In the genomic region with DNA sequence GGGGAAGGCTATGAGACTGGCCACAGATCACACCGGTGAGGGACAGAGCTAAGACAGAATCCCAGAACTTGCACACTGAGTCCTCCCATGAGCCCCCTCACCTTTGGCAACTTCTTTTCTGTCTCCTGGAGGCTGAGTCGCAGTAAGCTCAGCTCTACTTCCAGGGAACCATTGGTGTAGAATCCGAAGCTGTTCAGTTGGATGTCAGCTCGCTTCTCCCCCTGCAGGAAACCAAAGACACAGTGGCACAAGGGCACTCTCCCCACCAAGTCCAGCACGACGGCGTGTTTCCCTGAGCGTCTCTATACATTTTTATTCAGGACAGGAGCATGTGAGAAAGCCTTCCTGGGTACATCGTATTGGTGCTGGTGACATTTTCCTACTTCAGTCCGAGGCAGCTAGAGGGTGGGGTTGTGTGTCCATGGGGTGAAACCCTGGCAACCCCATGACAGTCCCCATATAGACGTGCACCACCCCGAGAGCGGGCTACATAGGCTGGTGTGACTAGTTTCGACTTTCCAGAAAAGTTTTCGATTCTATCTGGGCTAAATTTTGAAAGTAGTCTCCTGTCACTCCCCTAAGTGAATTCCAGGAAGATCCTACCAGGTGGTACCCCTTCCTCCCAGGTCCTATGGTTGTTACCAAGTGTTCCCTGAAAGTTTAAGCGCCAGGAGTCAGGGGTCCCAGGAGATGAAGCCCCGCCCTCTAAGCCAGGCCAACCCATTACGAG, we compare ENCODE assay signal across 8 mouse cellular contexts. TPM values are rescaled to one million over a fixed set of nuclear protein-coding genes. Genes with fewer than 3 reads are reported as not detected.
DNase-seq lines count a peak whose midpoint lies in the region; ATAC-seq lines count a peak whose summit lies in the region.

No protein-coding gene starts in this region.

- H3K9me3 ChIP-seq in heart, embryonic 11.5 days (replicated peaks; ENCODE audit: control insufficient read depth, low read length): no peaks in the 10 kb centered on the region
- H3K9me3 ChIP-seq in neural tube, embryonic 12.5 days: no peaks in the 10 kb centered on the region

- peak overlapping the region; percentile 81 for H3K9ac ChIP-seq in heart, embryonic 11.5 days (ENCODE audit: low read depth, low read length)
- peak overlapping the region; percentile 70 for H3K9ac ChIP-seq in neural tube, embryonic 12.5 days

- no peaks in the 10 kb centered on the region for H3K27me3 ChIP-seq in heart, embryonic 11.5 days (ENCODE audit: control insufficient read depth, insufficient read depth, low read length)
- H3K27me3 ChIP-seq in neural tube, embryonic 12.5 days (replicated peaks): no peaks in the 10 kb centered on the region

- peak overlapping the region; percentile 86 for H3K27ac ChIP-seq in heart, embryonic 11.5 days (ENCODE audit: low read depth, low read length)
- H3K27ac ChIP-seq in neural tube, embryonic 12.5 days: peak overlapping the region; percentile 92

- ATAC-seq in heart, embryonic 11.5 days (replicated peaks; ENCODE audit: insufficient number of reproducible peaks, low FRiP score, low TSS enrichment): no peak
- ATAC-seq in neural tube, embryonic 12.5 days (ENCODE audit: low FRiP score, low read depth): peak; percentile 0

- peaks cover 10% of the 10 kb centered on the region for H3K4me1 ChIP-seq in heart, embryonic 11.5 days (ENCODE audit: control insufficient read depth, insufficient read depth, low read length)
- H3K4me1 ChIP-seq in neural tube, embryonic 12.5 days: peaks cover 31% of the 10 kb centered on the region

- peak overlapping the region; percentile 74 for H3K4me2 ChIP-seq in heart, embryonic 11.5 days
- peak overlapping the region; percentile 77 for H3K4me2 ChIP-seq in neural tube, embryonic 12.5 days (replicated peaks)

- H3K36me3 ChIP-seq in heart, embryonic 11.5 days (ENCODE audit: control insufficient read depth, insufficient read depth, low read length): no peaks in the 10 kb centered on the region
- peaks cover 17% of the 10 kb centered on the region for H3K36me3 ChIP-seq in neural tube, embryonic 12.5 days

- WGBS in heart, embryonic 11.5 days (ENCODE audit: insufficient replicate concordance): 5% methylated on average over 18 of the region's 18 CpGs
- 4% methylated on average over 18 of the region's 18 CpGs for WGBS in neural tube, embryonic 12.5 days

- no peak for DNase-seq in heart, adult 8-10 months (ENCODE audit: low spot score)
- peak; percentile 54 for DNase-seq in 416B (ENCODE audit: low read depth)
- peak; percentile 89 for DNase-seq in embryo, embryonic 10.5 days (ENCODE audit: low spot score)
- DNase-seq in kidney, postnatal 14 days: peak; percentile 27
- DNase-seq in adrenal gland, adult 2 months: no peak
- no peak for DNase-seq in ovary, postnatal 14 days (ENCODE audit: low spot score)

- H3K4me3 ChIP-seq in heart, embryonic 11.5 days (ENCODE audit: low read depth, low read length): peak overlapping the region; percentile 64
- H3K4me3 ChIP-seq in neural tube, embryonic 12.5 days: peak overlapping the region; percentile 57

RNA-seq across cellular contexts. Expression of gene Gpr108, which starts 1.4 kb away (rescaled TPM):
- polyA plus RNA-seq in heart, embryonic 11.5 days (2014; fragmentation: Nextera tagmentation; extraction: Ambion mirVana): 24.0 and 24.7 TPM in 2 replicates
- total RNA-seq in heart, adult 8-10 months (2022): 10 to 100 TPM; 29.1 to 35.0 (median 31.0) TPM
- 24.2 and 24.3 TPM in 2 replicates for polyA plus RNA-seq in neural tube, embryonic 12.5 days (2016; fragmentation: Nextera tagmentation; extraction: Ambion mirVana)
- total RNA-seq in adrenal gland, adult 2 months (2021): 10 to 100 TPM; 85.1 to 89.5 TPM
- 79.7 and 82.5 TPM in 2 replicates for polyA plus RNA-seq in adrenal gland, adult 2 months (2012; rRNA removed)

RNA-seq across cellular contexts. Expression of gene Trip10, which starts 2.4 kb away (rescaled TPM):
- polyA plus RNA-seq in heart, embryonic 11.5 days (2014; fragmentation: Nextera tagmentation; extraction: Ambion mirVana): 35.1 and 36.9 TPM in 2 replicates
- 100 to 1,000 TPM; 117 to 154 (median 134) TPM for total RNA-seq in heart, adult 8-10 months (2022)
- polyA plus RNA-seq in neural tube, embryonic 12.5 days (2016; fragmentation: Nextera tagmentation; extraction: Ambion mirVana): 19.7 and 20.6 TPM in 2 replicates
- total RNA-seq in adrenal gland, adult 2 months (2021): 10 to 100 TPM; 44.5 to 51.5 TPM
- polyA plus RNA-seq in adrenal gland, adult 2 months (2012; rRNA removed): 25.2 and 28.2 TPM in 2 replicates

RNA-seq across cellular contexts. Expression of gene C3, which starts 18.9 kb away (rescaled TPM):
- polyA plus RNA-seq in heart, embryonic 11.5 days (2014; fragmentation: Nextera tagmentation; extraction: Ambion mirVana): 1.3 and 1.6 TPM in 2 replicates
- 100 to 1,000 TPM in 2 of 4 experiments, 10 to 100 TPM in 2; 65.8 to 155 (median 120) TPM for total RNA-seq in heart, adult 8-10 months (2022)
- 0.68 and 0.97 TPM in 2 replicates for polyA plus RNA-seq in neural tube, embryonic 12.5 days (2016; fragmentation: Nextera tagmentation; extraction: Ambion mirVana)
- 1,000 to 10,000 TPM in 1 of 2 experiments, 100 to 1,000 TPM in 1; 382 to 3,178 TPM for total RNA-seq in adrenal gland, adult 2 months (2021)
- 222 and 767 TPM in 2 replicates for polyA plus RNA-seq in adrenal gland, adult 2 months (2012; rRNA removed)

RNA-seq across cellular contexts. Expression of gene Vav1, which starts 32.1 kb away (rescaled TPM):
- 1.7 and 2.2 TPM in 2 replicates for polyA plus RNA-seq in heart, embryonic 11.5 days (2014; fragmentation: Nextera tagmentation; extraction: Ambion mirVana)
- 1 to 10 TPM; 1.1 to 1.9 (median 1.4) TPM for total RNA-seq in heart, adult 8-10 months (2022)
- polyA plus RNA-seq in neural tube, embryonic 12.5 days (2016; fragmentation: Nextera tagmentation; extraction: Ambion mirVana): 1.8 and 2.0 TPM in 2 replicates
- 1 to 10 TPM; 2.0 to 4.3 TPM for total RNA-seq in adrenal gland, adult 2 months (2021)
- 1.1 and 1.3 TPM in 2 replicates for polyA plus RNA-seq in adrenal gland, adult 2 months (2012; rRNA removed)

RNA-seq across cellular contexts. Expression of gene Tnfsf14, which starts 52.9 kb away (rescaled TPM):
- 0.27 and 0.46 TPM in 2 replicates for polyA plus RNA-seq in heart, embryonic 11.5 days (2014; fragmentation: Nextera tagmentation; extraction: Ambion mirVana)
- under 1 TPM in 1 of 4 experiments, not detected in 3; 0.20 TPM for total RNA-seq in heart, adult 8-10 months (2022)
- 0.10 and 0.28 TPM in 2 replicates for polyA plus RNA-seq in neural tube, embryonic 12.5 days (2016; fragmentation: Nextera tagmentation; extraction: Ambion mirVana)
- under 1 TPM in 1 of 2 experiments, not detected in 1; 0.21 TPM for total RNA-seq in adrenal gland, adult 2 months (2021)
- 0.26 and 0.44 TPM in 2 replicates for polyA plus RNA-seq in adrenal gland, adult 2 months (2012; rRNA removed)

Comparison
In these comparisons a context has a peak if more than half of its experiments do, and no peak if none do; other contexts are left out.
1. DNase-seq: peak in 416B (single experiment), embryo, embryonic 10.5 days (single experiment) and kidney, postnatal 14 days (single experiment); none in heart, adult 8-10 months (single experiment), adrenal gland, adult 2 months (single experiment) and ovary, postnatal 14 days (single experiment).
2. RNA of gene C3, which starts 18.9 kb away (polyA plus RNA-seq): 222 to 767 TPM in adrenal gland, adult 2 months; 1.3 to 1.6 TPM in heart, embryonic 11.5 days and 0.68 to 0.97 TPM in neural tube, embryonic 12.5 days; every median in the first group is over 10 times any median in the second.